Mouse (Mus musculus): ENCODE measurements around the gene Tnfrsf4.

The Tnfrsf4 gene

DNA sequence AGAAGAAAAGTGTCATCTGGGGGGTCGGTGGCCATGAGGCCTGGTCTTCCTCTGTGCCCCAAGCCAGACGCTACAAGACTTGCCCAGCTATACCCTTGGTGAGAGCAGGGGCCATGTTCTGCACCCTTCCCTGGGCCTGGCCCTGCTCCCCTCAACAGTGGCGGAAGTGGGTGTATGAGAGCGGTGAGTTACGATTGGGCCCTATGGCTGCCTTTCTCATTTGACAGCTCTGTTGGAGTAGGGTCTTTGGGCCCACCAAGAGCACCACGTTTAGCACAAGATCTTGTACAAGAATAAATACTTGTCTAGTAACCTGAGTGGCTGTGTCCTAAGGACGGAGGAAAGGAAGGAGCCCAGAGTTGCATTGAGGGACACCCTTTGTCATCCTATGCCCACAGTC is 14.9 kb downstream of the Tnfrsf4 start:
- DNase-seq (ENCODE audit: low spot score in 2 of 2), result no peak

DNA sequence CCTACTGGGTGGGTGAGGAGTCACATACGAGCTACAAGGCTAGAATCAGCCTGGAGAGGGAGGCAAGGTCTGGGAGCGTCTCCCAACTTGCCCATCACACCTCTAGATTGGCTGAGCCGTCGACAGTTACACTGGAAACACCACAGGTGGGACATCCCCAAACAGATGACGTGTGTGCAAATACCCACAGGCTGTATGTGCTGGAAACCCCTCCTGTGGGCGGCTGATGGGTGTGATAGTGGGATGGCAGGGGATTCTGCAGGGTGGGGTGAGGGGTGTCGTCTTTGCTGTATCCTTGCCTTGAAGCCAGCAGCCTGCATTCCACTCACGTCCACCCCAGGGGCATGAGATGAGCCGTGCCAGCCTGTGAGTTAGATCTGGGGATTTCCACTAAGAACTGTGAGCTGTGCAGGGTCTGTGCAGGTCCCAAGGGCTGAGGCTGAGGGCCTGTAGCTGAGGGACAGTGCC is 17.0 kb downstream of the Tnfrsf4 start:
- peak; percentile 53 to 64 for DNase-seq (ENCODE audit: low spot score in 2 of 2)

DNA sequence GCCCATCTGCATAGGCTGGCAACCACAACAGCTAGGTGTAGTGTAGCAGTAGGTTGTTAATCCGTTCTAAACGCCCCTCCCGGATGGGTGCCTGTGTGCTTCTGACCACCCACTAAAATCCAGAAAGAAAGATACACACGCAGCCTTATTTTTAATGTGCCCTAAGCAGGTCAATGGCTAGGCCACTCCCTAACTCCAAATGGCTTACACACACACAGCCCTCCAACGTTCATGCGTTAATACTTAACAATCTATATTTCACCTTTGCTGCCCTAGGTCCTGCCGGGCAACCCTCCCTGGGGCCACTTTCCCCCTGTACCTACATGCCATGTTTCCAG is 17.6 kb downstream of the Tnfrsf4 start:
- no peak for DNase-seq (ENCODE audit: low spot score in 2 of 2)

GRCm38 (mm10) chr4:156031593-156032391 is 18.1 kb downstream of the Tnfrsf4 start:
- peak; percentile 44 to 45 for DNase-seq (ENCODE audit: low spot score in 2 of 2)

GRCm38 (mm10) chr4:156032856-156033255 is 19.2 kb downstream of the Tnfrsf4 start:
- DNase-seq (ENCODE audit: low spot score in 2 of 2), result peak; percentile 28 to 51

GRCm38 (mm10) chr4:156033476-156034119 is 20.0 kb downstream of the Tnfrsf4 start:
- DNase-seq (ENCODE audit: low spot score in 2 of 2), result peak; percentile 62 to 69

DNA sequence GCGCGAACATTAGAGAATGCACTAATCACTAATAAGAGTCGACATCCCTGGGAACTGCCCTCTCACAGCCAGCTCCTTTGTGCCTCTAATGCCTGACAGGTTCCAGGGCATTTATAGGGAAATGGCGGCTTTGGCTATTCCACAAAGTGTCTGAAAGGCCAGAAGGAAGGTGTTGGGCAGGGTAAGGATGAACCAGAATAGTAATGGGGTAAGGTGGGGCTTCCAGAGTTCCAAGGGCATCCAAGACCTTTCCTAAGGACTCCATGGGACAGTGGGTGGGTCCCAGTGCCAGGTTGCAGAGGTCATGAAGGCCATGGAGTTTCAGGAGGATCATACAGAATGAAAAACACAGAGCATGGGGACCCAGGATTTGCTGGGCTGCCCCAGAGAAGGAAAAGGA is 20.7 kb downstream of the Tnfrsf4 start:
- no peak for DNase-seq (ENCODE audit: low spot score in 2 of 2)

GRCm38 (mm10) chr4:156034901-156035300 is 21.3 kb downstream of the Tnfrsf4 start:
- DNase-seq (ENCODE audit: low spot score in 2 of 2), result peak in 1 of 2 experiments; percentile 7

GRCm38 (mm10) chr4:156044754-156045153 is 31.1 kb downstream of the Tnfrsf4 start:
- DNase-seq (ENCODE audit: low spot score in 2 of 2), result no peak

DNA sequence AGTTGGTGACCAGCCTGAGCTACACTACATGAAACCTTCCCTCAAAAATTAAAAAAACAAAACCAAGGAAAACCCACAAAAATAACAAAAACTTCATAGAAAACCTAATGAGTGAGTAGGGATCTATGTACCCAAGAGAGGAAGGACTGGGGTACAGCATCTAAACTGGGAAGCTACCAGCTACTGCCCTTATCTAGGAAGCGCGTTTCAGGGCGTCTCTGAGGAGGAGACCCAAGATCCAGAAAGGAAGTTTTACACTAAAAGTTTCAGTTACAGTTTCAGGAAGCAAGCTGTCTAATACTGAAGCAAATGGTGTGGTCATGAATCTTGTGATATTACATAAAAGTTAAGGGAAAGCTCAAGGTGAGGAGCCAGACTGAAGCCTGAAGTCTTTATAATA is 36.1 kb downstream of the Tnfrsf4 start:
- no peak for DNase-seq (ENCODE audit: low spot score in 2 of 2)

DNA sequence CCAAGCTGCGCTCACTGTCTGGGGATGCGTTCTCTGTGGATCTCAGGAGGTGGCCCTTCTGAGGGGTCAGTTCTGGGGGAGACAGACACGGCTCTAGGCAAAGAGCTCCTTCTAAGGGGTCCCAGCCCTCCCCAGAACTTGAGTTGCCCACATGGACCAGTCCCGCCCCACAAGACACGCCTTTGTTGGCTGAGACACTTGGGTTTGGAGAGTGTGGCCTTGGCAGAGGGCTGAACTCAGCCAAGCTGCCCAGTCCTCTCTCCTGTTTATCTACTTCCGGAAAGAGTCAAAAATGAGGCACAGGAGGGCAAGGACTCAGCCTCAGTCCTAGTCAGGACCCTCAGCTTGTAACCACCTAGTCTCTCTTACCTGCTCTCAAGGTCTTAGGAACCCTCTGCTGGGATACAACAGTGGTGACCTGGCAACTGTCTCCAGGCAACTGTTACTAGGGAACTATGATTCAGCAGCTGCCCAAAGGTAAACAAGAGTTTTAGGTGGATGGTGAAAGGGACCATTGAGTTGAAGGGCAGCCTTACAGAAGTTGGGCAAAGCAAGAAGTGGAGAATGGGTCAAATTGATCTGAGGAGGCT is 36.8 kb downstream of the Tnfrsf4 start:
- no peak for DNase-seq (ENCODE audit: low spot score in 2 of 2)

DNA sequence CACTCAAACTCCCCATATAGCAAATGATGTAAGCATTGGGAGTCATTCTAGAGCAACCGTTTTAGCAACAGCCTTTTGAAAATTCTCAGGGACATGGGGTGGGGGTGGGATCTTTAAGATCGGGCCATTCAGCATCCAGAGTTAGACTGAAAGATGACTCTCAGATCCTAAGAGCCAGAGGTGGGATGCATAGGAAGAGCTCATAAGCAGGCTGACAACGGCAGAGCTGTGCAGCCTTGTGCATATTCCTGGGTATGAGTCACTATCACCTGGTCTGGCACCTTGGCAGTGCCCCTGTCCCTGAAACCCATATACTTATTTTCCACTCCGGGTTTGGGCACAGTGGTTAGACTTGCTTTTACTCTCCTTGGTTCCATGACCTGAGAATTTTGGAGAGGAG is 39.5 kb downstream of the Tnfrsf4 start:
- no peak for DNase-seq (ENCODE audit: low spot score in 2 of 2)

DNA sequence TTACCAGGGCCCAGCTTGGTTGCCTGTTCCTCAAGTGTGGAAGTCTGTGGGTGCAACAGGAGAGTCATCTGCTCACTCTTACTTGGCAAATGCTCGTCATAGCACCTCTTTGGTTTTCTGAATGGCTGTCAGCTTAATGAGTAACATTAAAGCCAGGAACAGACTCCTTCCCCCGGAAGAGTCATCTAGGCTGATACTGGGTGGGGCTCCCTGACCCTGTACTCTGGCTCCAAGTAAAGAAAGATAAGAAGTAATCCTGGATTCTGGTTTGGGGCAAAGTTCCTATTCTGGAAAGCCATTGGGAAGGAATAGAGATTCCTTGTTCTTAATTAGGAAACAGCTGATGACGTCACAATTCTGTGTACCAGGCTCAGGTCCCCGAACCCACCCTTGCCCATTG is 40.5 kb downstream of the Tnfrsf4 start:
- DNase-seq (ENCODE audit: low spot score in 2 of 2), result no peak

DNA sequence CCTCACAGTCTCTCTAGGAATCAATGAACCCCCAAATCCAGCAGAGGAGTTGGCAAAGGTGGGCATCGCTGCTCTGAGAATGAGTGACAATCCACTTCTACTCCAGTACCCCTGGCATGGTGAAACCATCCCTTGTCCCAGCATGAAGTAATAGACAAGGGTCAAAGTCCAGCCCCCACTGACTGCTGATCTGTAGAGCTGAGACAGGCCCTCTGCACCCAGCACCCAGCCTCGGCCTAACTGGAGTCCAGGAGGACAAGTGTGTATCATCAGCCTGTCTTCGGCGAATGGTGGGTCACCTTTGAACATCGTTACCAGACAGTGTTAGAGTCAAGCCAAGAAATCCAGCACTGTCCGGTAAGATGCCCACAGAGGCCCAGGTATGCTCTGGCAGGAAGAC is 41.0 kb downstream of the Tnfrsf4 start:
- DNase-seq (ENCODE audit: low spot score in 2 of 2), result no peak

GRCm38 (mm10) chr4:156055173-156055572 is 41.5 kb downstream of the Tnfrsf4 start:
- DNase-seq (ENCODE audit: low spot score in 2 of 2), result no peak

GRCm38 (mm10) chr4:156057702-156058101 is 44.1 kb downstream of the Tnfrsf4 start:
- DNase-seq (ENCODE audit: low spot score in 2 of 2), result no peak

GRCm38 (mm10) chr4:156058826-156059225 is 45.2 kb downstream of the Tnfrsf4 start:
- no peak for DNase-seq (ENCODE audit: low spot score in 2 of 2)

GRCm38 (mm10) chr4:156059261-156059660 is 45.6 kb downstream of the Tnfrsf4 start, which contains the start of gene Ttll10:
Gene Ttll10, minus strand, starts transcription at chr4:156059414.
- no peak for DNase-seq (ENCODE audit: low spot score in 2 of 2)

GRCm38 (mm10) chr4:156059713-156060112 is 46.1 kb downstream of the Tnfrsf4 start:
- no peak for DNase-seq (ENCODE audit: low spot score in 2 of 2)

DNA sequence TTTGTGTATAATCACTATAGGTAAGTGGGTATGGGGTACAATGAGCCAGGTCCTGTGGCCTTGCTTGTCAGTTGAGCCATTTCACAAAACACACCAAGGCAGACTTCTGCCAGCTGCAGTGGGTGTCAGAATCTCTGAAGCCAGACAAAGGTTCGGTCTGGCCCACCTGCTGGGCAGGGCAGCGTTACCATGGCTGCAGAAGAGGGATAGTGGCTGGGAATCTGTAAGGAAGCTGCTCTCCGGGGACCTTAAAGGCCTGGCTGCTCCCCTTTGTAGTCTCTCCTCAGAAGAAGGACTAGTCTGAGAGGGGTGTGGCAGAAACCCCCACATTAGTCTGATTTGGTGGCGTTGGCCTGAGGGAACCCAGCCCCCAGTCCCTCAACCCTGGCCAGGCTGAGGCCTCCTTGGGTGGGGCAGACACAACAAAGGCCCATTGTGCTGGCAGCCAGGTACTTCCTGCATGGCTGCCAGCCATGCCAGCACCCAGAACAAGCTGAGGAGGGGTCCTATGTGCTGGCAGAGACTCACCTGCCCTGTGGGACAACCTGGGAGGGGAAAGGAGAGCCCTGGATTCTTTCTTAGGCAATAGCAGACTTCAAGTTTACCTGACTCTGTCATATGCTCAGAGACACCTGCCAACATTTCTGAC is 50.3 kb downstream of the Tnfrsf4 start:
- DNase-seq (ENCODE audit: low spot score in 2 of 2), result no peak

DNA sequence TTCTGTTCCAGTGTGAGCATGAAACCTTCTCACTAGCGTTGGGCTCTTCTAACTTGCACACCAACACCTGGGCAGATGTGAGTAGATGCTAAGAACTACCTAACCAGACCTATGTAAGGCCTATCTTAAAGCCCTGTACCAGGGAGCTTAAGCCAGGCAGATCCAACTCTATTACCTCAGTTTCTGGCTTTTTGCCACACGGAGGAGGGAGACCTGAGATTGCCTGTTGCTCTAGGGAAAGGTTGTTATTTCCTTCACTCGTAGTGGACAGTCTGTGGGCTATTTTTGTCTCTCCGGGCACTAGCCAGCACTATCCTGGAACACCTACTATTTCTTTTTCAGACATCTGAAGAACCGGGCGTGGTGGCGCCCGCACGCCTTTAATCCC is 50.9 kb downstream of the Tnfrsf4 start:
- DNase-seq (ENCODE audit: low spot score in 2 of 2), result no peak

DNA sequence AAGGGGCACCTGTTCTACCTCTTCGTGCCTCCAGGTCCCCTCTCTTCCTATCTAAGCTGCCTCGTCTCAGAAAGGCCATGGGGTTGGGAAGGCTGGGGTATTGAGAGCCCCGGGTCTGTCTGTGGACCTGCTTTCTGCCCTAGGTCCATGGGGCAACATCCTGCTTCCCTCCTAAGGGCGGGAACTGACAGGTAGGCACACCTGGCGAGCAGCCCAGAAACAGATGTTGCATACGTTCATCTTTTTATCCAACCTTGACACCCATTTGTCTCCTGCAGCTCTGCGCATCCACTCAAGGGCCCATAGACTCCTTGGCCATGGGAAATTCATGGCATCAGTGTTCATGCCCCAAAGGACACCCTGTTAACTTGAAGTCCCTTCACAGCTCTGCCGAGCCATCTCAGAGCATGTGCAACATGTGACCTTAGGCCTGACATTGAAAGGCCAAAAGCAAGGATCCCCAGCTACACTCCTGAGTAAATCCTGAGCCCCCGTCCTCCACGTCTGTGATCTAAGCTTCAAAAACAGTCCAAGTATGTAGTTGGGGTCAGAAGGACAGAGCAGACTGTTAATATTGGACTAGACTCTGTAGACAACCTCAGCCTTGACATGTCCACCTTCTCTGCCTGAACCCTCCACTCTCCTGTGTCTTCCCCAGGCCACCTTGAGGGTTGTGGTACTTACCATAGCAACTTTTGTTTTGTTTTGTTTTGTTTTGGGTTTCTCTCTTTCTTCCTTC is 51.7 kb downstream of the Tnfrsf4 start:
- DNase-seq (ENCODE audit: low spot score in 2 of 2), result no peak
